Mouse (Mus musculus): ENCODE data around the gene Arid1b. TPM values are rescaled to one million over a fixed set of nuclear protein-coding genes. Genes with fewer than 3 reads are reported as not detected.
A peak's percentile ranks its signal among the peaks of the same experiment; 100 is the strongest.

The Arid1b gene
- polyA plus RNA-seq, 1 experiment from 2014 or later, result 12.9 TPM

DNA sequence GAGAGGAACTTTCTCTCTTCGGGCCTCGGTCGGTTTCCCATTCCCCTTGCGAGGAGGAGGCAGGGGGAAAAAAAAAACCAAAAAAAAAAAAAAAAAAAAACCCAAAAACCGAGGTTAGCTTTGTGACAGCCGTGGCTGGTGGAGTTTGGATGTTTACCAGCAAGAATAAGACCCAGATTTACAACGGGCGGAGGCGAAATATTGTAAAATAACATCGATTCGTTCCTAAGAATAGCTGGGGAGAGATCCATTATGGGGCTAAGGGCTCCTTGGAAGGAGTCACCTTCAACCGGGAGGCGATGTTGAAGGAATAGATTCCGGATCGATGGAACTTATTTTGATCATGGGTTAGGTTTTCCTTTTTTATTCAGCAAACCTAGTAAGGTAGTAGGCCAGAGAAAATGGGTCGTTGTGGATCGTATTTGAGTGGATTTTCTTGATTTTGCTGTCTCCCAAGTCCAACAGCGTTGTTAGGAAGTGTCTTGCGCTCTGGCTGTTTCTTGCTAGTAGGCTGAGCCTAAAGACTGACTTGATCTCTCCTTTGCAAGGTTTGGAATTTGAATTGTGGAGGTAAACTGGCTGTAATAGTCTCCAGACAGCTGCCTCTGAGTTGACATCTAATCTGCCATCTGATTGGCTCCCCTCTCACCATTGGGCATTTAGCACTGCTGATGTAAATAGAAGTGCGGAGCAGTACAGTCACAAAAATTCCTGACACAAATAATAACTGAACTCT lies 2.9 kb downstream of the Arid1b start:
- Histone ChIP-seq H3K9me3 (replicated peaks) (no peaks in the 10 kb centered on the region), H3K4me2 (peak overlapping the region; percentile 75), H3K36me3 (no peaks in the 10 kb centered on the region), H3K4me1 (peaks cover 37% of the 10 kb centered on the region), H3K27me3 (no peaks in the 10 kb centered on the region), H3K4me3 (replicated peaks) (peak overlapping the region; percentile 93), H3K27ac (peak overlapping the region; percentile 100), H3K9ac (peak overlapping the region; percentile 99)
- WGBS, result under 1% methylated on average over 20 of the region's 20 CpGs
- ATAC-seq (replicated peaks; ENCODE audit: low FRiP score), result no peak

- Histone ChIP-seq H3K27ac (no peak overlapping the region), H3K9ac (no peak overlapping the region), H3K36me3 (no peaks in the 10 kb centered on the region), H3K9me3 (replicated peaks) (no peaks in the 10 kb centered on the region), H3K4me3 (replicated peaks) (peak overlapping the region; percentile 17; the same call in 1 of the 2 replicates), H3K4me2 (peak overlapping the region; percentile 75), H3K4me1 (peaks cover 41% of the 10 kb centered on the region), H3K27me3 (no peaks in the 10 kb centered on the region)
- 37% methylated on average over 3 of the region's 3 CpGs for WGBS
- no peak for ATAC-seq (replicated peaks; ENCODE audit: low FRiP score)
Measured at GRCm38 (mm10) chr17:4997968-4998367, 3.8 kb downstream of the Arid1b start.

DNA sequence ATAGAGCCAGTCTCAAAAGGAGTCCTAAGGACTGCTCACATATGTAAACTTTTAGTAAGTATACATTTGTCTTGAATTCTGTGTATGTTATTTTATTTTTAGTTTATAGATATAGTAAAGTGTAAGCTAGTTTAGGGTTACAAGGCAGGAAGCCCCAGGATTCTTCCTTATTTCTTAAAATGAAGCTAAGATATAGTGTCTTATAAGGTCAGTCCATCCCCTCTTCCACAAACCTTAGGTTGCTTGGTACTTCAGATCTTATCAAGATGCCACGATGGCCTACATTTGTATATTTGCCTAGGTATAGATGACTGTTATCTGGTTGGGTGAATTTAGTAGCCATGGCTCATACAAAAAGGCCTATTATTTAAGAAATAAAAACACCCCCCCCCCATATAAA lies 5.1 kb downstream of the Arid1b start:
- Histone ChIP-seq H3K27me3 (no peaks in the 10 kb centered on the region), H3K4me3 (replicated peaks) (no peak overlapping the region), H3K9me3 (replicated peaks) (no peaks in the 10 kb centered on the region), H3K4me2 (no peak overlapping the region), H3K27ac (no peak overlapping the region), H3K4me1 (peaks cover 48% of the 10 kb centered on the region), H3K9ac (no peak overlapping the region), H3K36me3 (no peaks in the 10 kb centered on the region)
- ATAC-seq (replicated peaks; ENCODE audit: low FRiP score), result no peak
- WGBS, result 62% methylated on average over 1 of the region's 1 CpGs

DNA sequence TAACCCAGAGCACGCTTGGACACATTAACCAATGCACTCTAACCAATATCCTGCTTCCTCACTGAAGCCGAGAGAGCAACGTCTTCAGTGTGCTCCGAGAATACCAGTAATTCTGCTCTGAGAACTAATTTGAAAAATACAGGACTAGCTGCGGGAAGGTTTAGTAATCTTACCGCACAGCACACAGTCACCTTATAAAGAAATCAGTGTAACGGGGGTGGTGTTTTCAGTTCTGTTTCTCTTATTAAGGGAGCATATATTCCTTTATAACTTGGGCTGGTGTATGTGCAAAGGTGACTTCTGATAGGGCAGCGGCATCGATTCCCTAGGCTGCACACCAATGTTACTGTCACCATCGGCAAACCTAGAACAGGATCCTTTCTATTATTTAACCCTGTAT lies 5.9 kb downstream of the Arid1b start:
- 47% methylated on average over 10 of the region's 10 CpGs for WGBS
- peaks cover 56% of the 10 kb centered on the region for H3K4me1 ChIP-seq
- H3K27ac ChIP-seq, result no peak overlapping the region
- no peak overlapping the region for H3K9ac ChIP-seq
- no peaks in the 10 kb centered on the region for H3K36me3 ChIP-seq
- no peaks in the 10 kb centered on the region for H3K27me3 ChIP-seq
- H3K4me2 ChIP-seq, result peak overlapping the region; percentile 38
- no peaks in the 10 kb centered on the region for H3K9me3 ChIP-seq (replicated peaks)
- no peak for ATAC-seq (replicated peaks; ENCODE audit: low FRiP score)
- H3K4me3 ChIP-seq (replicated peaks), result peak overlapping the region; percentile 13; the same call in 1 of the 2 replicates

GRCm38 (mm10) chr17:5000871-5001270 lies 6.7 kb downstream of the Arid1b start:
- H3K27me3 ChIP-seq, result no peaks in the 10 kb centered on the region
- H3K9ac ChIP-seq, result no peak overlapping the region
- peak overlapping the region; percentile 10; the same call in 1 of the 2 replicates for H3K4me2 ChIP-seq
- WGBS, result 63% methylated on average over 7 of the region's 7 CpGs
- no peak overlapping the region for H3K4me3 ChIP-seq (replicated peaks)
- no peaks in the 10 kb centered on the region for H3K9me3 ChIP-seq (replicated peaks)
- H3K36me3 ChIP-seq, result no peaks in the 10 kb centered on the region
- no peak overlapping the region for H3K27ac ChIP-seq
- ATAC-seq (replicated peaks; ENCODE audit: low FRiP score), result no peak
- H3K4me1 ChIP-seq, result peaks cover 64% of the 10 kb centered on the region

DNA sequence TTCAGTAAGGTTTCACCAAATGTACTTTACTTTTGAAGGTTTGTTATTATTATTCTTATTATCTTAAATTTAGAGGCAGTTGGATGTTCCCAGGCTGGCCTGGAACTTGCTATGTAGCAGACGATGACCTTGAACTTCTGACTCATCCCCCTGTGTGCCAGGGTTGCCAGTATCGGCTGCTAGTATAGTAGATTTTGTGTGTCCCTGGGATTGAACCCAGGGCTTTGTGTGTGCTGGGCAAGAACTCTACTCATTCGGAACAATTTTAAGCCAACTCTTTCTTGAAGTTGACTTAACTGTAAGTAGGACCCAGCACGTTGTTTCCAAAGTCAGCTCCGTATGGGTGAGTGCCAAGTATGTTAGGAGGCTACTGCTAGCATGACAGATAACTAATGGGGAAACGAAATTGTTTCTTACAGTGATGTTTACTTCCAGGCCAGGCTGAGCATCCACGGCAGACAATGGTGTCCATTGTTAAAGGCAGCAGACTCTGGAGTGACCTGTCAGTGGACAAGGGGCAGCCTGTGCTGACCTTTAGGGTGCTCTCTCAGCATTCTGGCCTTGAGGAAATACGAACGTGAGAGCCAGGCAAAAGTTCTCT lies 7.5 kb downstream of the Arid1b start:
- peaks cover 69% of the 10 kb centered on the region for H3K4me1 ChIP-seq
- H3K4me3 ChIP-seq (replicated peaks), result no peak overlapping the region
- no peaks in the 10 kb centered on the region for H3K27me3 ChIP-seq
- H3K9me3 ChIP-seq (replicated peaks), result no peaks in the 10 kb centered on the region
- no peak overlapping the region for H3K4me2 ChIP-seq
- no peaks in the 10 kb centered on the region for H3K36me3 ChIP-seq
- no peak overlapping the region for H3K9ac ChIP-seq
- no peak for ATAC-seq (replicated peaks; ENCODE audit: low FRiP score)
- 49% methylated on average over 9 of the region's 9 CpGs for WGBS
- H3K27ac ChIP-seq, result no peak overlapping the region

- 79% methylated on average over 10 of the region's 10 CpGs for WGBS
- H3K4me1 ChIP-seq, result peaks cover 82% of the 10 kb centered on the region
- no peak overlapping the region for H3K4me3 ChIP-seq (replicated peaks)
- H3K27ac ChIP-seq, result no peak overlapping the region
- H3K27me3 ChIP-seq, result no peaks in the 10 kb centered on the region
- no peaks in the 10 kb centered on the region for H3K36me3 ChIP-seq
- H3K9ac ChIP-seq, result no peak overlapping the region
- no peak for ATAC-seq (replicated peaks; ENCODE audit: low FRiP score)
- H3K9me3 ChIP-seq (replicated peaks), result no peaks in the 10 kb centered on the region
- no peak overlapping the region for H3K4me2 ChIP-seq
Measured at GRCm38 (mm10) chr17:5002937-5003508, 8.9 kb downstream of the Arid1b start.

- Histone ChIP-seq H3K4me2 (no peak overlapping the region), H3K4me3 (replicated peaks) (no peak overlapping the region), H3K9ac (no peak overlapping the region), H3K27ac (no peak overlapping the region), H3K9me3 (replicated peaks) (no peaks in the 10 kb centered on the region), H3K27me3 (no peaks in the 10 kb centered on the region), H3K4me1 (peaks cover 91% of the 10 kb centered on the region), H3K36me3 (no peaks in the 10 kb centered on the region)
- 36% methylated on average over 8 of the region's 8 CpGs for WGBS
- ATAC-seq (replicated peaks; ENCODE audit: low FRiP score), result no peak
Measured at GRCm38 (mm10) chr17:5004266-5004665, 10.1 kb downstream of the Arid1b start.

DNA sequence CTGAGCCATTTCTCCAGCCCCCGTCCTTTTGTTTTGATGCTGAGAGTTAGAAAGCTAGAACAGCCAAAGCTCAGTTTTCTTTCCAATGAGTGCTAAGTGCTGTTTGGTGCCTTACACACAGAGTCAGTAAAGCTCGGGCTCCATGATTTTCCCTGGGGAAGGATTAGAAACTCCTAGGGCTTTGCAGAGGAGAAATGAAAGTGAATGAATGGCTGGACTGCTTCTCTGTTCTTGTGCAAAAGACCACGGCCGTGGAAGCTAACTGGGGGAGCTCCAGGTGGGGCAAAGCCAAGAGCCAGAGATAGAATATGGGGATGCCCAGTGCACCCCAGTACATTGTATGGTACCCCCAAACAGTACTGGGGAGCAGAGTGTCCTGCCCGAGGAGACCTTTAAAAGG lies 10.6 kb downstream of the Arid1b start:
- no peaks in the 10 kb centered on the region for H3K9me3 ChIP-seq (replicated peaks)
- no peak for ATAC-seq (replicated peaks; ENCODE audit: low FRiP score)
- H3K27me3 ChIP-seq, result no peaks in the 10 kb centered on the region
- WGBS, result 50% methylated on average over 5 of the region's 5 CpGs
- no peaks in the 10 kb centered on the region for H3K36me3 ChIP-seq
- no peak overlapping the region for H3K9ac ChIP-seq
- no peak overlapping the region for H3K4me3 ChIP-seq (replicated peaks)
- peaks cover 93% of the 10 kb centered on the region for H3K4me1 ChIP-seq
- H3K27ac ChIP-seq, result no peak overlapping the region
- H3K4me2 ChIP-seq, result no peak overlapping the region

DNA sequence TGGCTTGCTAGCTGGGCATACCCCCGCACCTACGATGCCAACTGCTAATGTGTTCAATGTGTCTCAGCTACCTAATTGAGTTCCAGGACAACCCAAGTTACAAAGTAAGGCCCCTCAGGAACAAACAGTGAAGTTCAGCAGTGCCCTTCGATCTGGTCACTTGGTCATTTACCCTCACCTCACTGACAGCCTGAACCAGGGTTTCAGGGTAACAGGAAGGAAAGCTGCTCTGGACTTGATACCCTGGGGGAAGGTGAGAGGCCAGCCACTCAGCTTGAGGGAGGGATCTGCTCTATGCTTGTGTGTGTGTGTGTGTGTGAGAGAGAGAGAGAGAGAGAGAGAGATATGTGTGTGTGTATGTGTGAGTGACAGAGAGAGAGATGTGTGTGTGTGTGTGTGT lies 11.2 kb downstream of the Arid1b start:
- H3K4me3 ChIP-seq (replicated peaks), result no peak overlapping the region
- WGBS, result 67% methylated on average over 3 of the region's 3 CpGs
- H3K27me3 ChIP-seq, result no peaks in the 10 kb centered on the region
- H3K9me3 ChIP-seq (replicated peaks), result no peaks in the 10 kb centered on the region
- ATAC-seq (replicated peaks; ENCODE audit: low FRiP score), result no peak
- H3K4me1 ChIP-seq, result peaks cover 92% of the 10 kb centered on the region
- H3K36me3 ChIP-seq, result no peaks in the 10 kb centered on the region
- no peak overlapping the region for H3K27ac ChIP-seq
- H3K4me2 ChIP-seq, result no peak overlapping the region
- H3K9ac ChIP-seq, result no peak overlapping the region

GRCm38 (mm10) chr17:5007156-5007658 lies 13.1 kb downstream of the Arid1b start:
- Histone ChIP-seq H3K4me3 (replicated peaks) (0 out of 2 replicates have a peak overlapping the region, but pooled peaks have one; percentile 3), H3K27me3 (no peaks in the 10 kb centered on the region)

GRCm38 (mm10) chr17:5008236-5008635 lies 14.1 kb downstream of the Arid1b start:
- Histone ChIP-seq H3K36me3 (no peaks in the 10 kb centered on the region), H3K9ac (no peak overlapping the region), H3K4me3 (replicated peaks) (no peak overlapping the region), H3K4me2 (no peak overlapping the region), H3K27ac (no peak overlapping the region; the same call in 1 of the 2 replicates), H3K27me3 (no peaks in the 10 kb centered on the region), H3K9me3 (replicated peaks) (no peaks in the 10 kb centered on the region), H3K4me1 (peaks cover 90% of the 10 kb centered on the region)
- 45% methylated on average over 10 of the region's 10 CpGs for WGBS
- no peak for ATAC-seq (replicated peaks; ENCODE audit: low FRiP score)

More at GRCm38 (mm10) chr17:5007156-5007658, 13.1 kb downstream of the Arid1b start:
- 17% methylated on average over 15 of the region's 15 CpGs for WGBS
- Histone ChIP-seq H3K36me3 (no peaks in the 10 kb centered on the region), H3K4me2 (peak overlapping the region; percentile 40), H3K27ac (0 out of 2 replicates have a peak overlapping the region, but pooled peaks have one; percentile 3), H3K9ac (no peak overlapping the region), H3K9me3 (replicated peaks) (no peaks in the 10 kb centered on the region), H3K4me1 (peaks cover 89% of the 10 kb centered on the region)
- peak; percentile 47 for ATAC-seq (replicated peaks; ENCODE audit: low FRiP score)
